Mouse (Mus musculus): ENCODE data around the gene Arsg.

Gene Arsg

GRCm38 (mm10) chr11:109544432-109544831 is 71.3 kb downstream of the Arsg start:
- no peak for DNase-seq (ENCODE audit: extremely low spot score, low read depth, low spot score)

- no peak for DNase-seq (ENCODE audit: extremely low spot score, low read depth, low spot score)
Measured at GRCm38 (mm10) chr11:109545265-109545664, 72.1 kb downstream of the Arsg start.

- DNase-seq (ENCODE audit: extremely low spot score, low read depth, low spot score) = no peak
Measured at GRCm38 (mm10) chr11:109545700-109546143, 72.5 kb downstream of the Arsg start.

- no peak for DNase-seq (ENCODE audit: extremely low spot score, low read depth, low spot score)
Measured at GRCm38 (mm10) chr11:109546305-109547001, 73.3 kb downstream of the Arsg start.

- no peak for DNase-seq (ENCODE audit: extremely low spot score, low read depth, low spot score)
Measured at GRCm38 (mm10) chr11:109547652-109548051, 74.5 kb downstream of the Arsg start.

GRCm38 (mm10) chr11:109549599-109550290 is 76.6 kb downstream of the Arsg start:
- DNase-seq (ENCODE audit: extremely low spot score, low read depth, low spot score) = no peak

GRCm38 (mm10) chr11:109553921-109554320 is 80.7 kb downstream of the Arsg start:
- DNase-seq (ENCODE audit: extremely low spot score, low read depth, low spot score) = no peak

GRCm38 (mm10) chr11:109554443-109554842 is 81.3 kb downstream of the Arsg start:
- no peak for DNase-seq (ENCODE audit: extremely low spot score, low read depth, low spot score)

- DNase-seq (ENCODE audit: extremely low spot score, low read depth, low spot score) = no peak
Measured at GRCm38 (mm10) chr11:109556130-109556529, 83.0 kb downstream of the Arsg start.

GRCm38 (mm10) chr11:109557419-109557818 is 84.2 kb downstream of the Arsg start:
- no peak for DNase-seq (ENCODE audit: extremely low spot score, low read depth, low spot score)

GRCm38 (mm10) chr11:109559241-109559640 is 86.1 kb downstream of the Arsg start:
- DNase-seq (ENCODE audit: extremely low spot score, low read depth, low spot score) = no peak

GRCm38 (mm10) chr11:109560793-109561257 is 87.7 kb downstream of the Arsg start:
- no peak for DNase-seq (ENCODE audit: extremely low spot score, low read depth, low spot score)

GRCm38 (mm10) chr11:109561445-109561844 is 88.3 kb downstream of the Arsg start:
- DNase-seq (ENCODE audit: extremely low spot score, low read depth, low spot score) = no peak

GRCm38 (mm10) chr11:109563708-109564107 is 90.5 kb downstream of the Arsg start:
- no peak for DNase-seq (ENCODE audit: extremely low spot score, low read depth, low spot score)

- no peak for DNase-seq (ENCODE audit: extremely low spot score, low read depth, low spot score)
Measured at GRCm38 (mm10) chr11:109564466-109565214, 91.5 kb downstream of the Arsg start.

GRCm38 (mm10) chr11:109569007-109569618 is 95.9 kb downstream of the Arsg start:
- no peak for DNase-seq (ENCODE audit: extremely low spot score, low read depth, low spot score)

- DNase-seq (ENCODE audit: extremely low spot score, low read depth, low spot score) = no peak
Measured at GRCm38 (mm10) chr11:109569809-109570208, 96.6 kb downstream of the Arsg start.

GRCm38 (mm10) chr11:109572051-109572450 is 98.9 kb downstream of the Arsg start:
- no peak for DNase-seq (ENCODE audit: extremely low spot score, low read depth, low spot score)

- DNase-seq (ENCODE audit: extremely low spot score, low read depth, low spot score) = no peak
Measured at GRCm38 (mm10) chr11:109574604-109575003, 101.4 kb downstream of the Arsg start.

- DNase-seq (ENCODE audit: extremely low spot score, low read depth, low spot score) = no peak
Measured at GRCm38 (mm10) chr11:109575832-109576231, 102.7 kb downstream of the Arsg start.

GRCm38 (mm10) chr11:109578536-109578935 is 105.4 kb downstream of the Arsg start:
- DNase-seq (ENCODE audit: extremely low spot score, low read depth, low spot score) = no peak

Measured in hindlimb bud, embryonic 11.5 days (tissue).